ENCODE assay signal across 8 mouse cellular contexts in the genomic region with DNA sequence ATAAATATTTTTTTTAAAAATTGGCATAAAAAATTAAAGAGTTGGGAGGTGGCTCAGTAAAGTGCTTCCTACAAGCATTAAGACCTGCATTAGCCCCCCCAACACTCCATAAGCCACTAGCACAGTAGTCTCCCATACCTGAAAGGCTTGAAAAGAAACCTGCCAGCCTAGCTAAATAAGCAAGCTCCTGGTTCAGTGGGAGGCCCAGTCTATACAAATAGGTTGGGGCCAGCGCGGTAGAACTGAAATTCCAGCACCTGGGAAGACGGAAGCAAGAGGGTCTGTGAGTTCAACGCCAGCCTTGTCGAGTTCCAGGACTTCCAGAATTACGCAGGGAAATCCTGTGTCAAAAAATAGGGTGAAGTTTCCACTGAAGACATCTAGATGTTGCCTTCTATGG. TPM values are rescaled to one million over a fixed set of nuclear protein-coding genes. Genes with fewer than 3 reads are reported as not detected.
DNase-seq lines count a peak whose midpoint lies in the region; ATAC-seq and TF ChIP-seq lines count a peak whose summit lies in the region.
"Had no signal": no experiment of that assay in that cellular context is flagged by ENCODE, and none has a peak within 500 bp of the region (broad histone marks: within the 10 kb centered on the region; RNA-seq: fewer than 3 reads in every experiment).

No protein-coding gene starts in this region.

- peak overlapping the region; percentile 100 for H3K27ac ChIP-seq in kidney, embryonic 15.5 days
- H3K27ac ChIP-seq in embryonic facial prominence, embryonic 12.5 days = no peak overlapping the region
- H3K27ac ChIP-seq in intestine, postnatal 0 days (ENCODE audit: low read depth, low read length) = no peak overlapping the region; the same call in 1 of the 2 replicates
- H3K27ac ChIP-seq in neural tube, embryonic 11.5 days (ENCODE audit: low read depth, low read length) = no peak overlapping the region

- H3K27me3 ChIP-seq in kidney, embryonic 15.5 days = no peaks in the 10 kb centered on the region
- no peaks in the 10 kb centered on the region for H3K27me3 ChIP-seq in embryonic facial prominence, embryonic 12.5 days
- no peaks in the 10 kb centered on the region for H3K27me3 ChIP-seq in intestine, postnatal 0 days (replicated peaks; ENCODE audit: control insufficient read depth, insufficient read depth, low read length)
- H3K27me3 ChIP-seq in neural tube, embryonic 11.5 days (ENCODE audit: control insufficient read depth, insufficient read depth, low read length) = no peaks in the 10 kb centered on the region

- no peaks in the 10 kb centered on the region for H3K9me3 ChIP-seq in kidney, embryonic 15.5 days (replicated peaks)
- no peaks in the 10 kb centered on the region for H3K9me3 ChIP-seq in embryonic facial prominence, embryonic 12.5 days
- H3K9me3 ChIP-seq in intestine, postnatal 0 days (ENCODE audit: control insufficient read depth) = no peaks in the 10 kb centered on the region
- H3K9me3 ChIP-seq in neural tube, embryonic 11.5 days (ENCODE audit: control insufficient read depth, low read length) = no peaks in the 10 kb centered on the region

- no peak for ATAC-seq in kidney, embryonic 15.5 days (replicated peaks; ENCODE audit: low FRiP score)
- ATAC-seq in embryonic facial prominence, embryonic 12.5 days (ENCODE audit: insufficient number of reproducible peaks, insufficient read depth, low FRiP score, low TSS enrichment) = no peak
- no peak for ATAC-seq in intestine, postnatal 0 days
- no peak for ATAC-seq in neural tube, embryonic 11.5 days (ENCODE audit: insufficient read depth, low FRiP score, low TSS enrichment)

- WGBS in kidney, embryonic 15.5 days = 92% methylated on average over 6 of the region's 6 CpGs
- 95% methylated on average over 6 of the region's 6 CpGs for WGBS in embryonic facial prominence, embryonic 12.5 days
- 88% methylated on average over 6 of the region's 6 CpGs for WGBS in intestine, postnatal 0 days
- WGBS in neural tube, embryonic 11.5 days = 96% methylated on average over 6 of the region's 6 CpGs

- no peak overlapping the region for H3K9ac ChIP-seq in kidney, embryonic 15.5 days
- H3K9ac ChIP-seq in embryonic facial prominence, embryonic 12.5 days = no peak overlapping the region
- no peak overlapping the region for H3K9ac ChIP-seq in intestine, postnatal 0 days (ENCODE audit: low read depth, low read length)
- no peak overlapping the region for H3K9ac ChIP-seq in neural tube, embryonic 11.5 days (ENCODE audit: low read length)

- peaks cover 25% of the 10 kb centered on the region for H3K4me1 ChIP-seq in kidney, embryonic 15.5 days
- H3K4me1 ChIP-seq in embryonic facial prominence, embryonic 12.5 days = peaks cover 14% of the 10 kb centered on the region
- 0 out of 2 replicates have a peak, but pooled peaks cover 3% of the 10 kb centered on the region for H3K4me1 ChIP-seq in intestine, postnatal 0 days (replicated peaks; ENCODE audit: control insufficient read depth, insufficient read depth, low read length)
- H3K4me1 ChIP-seq in neural tube, embryonic 11.5 days (ENCODE audit: control insufficient read depth, insufficient read depth, low read length) = peaks cover 8% of the 10 kb centered on the region; the same call in 1 of the 2 replicates

- peak overlapping the region; percentile 67; the same call in 1 of the 2 replicates for H3K4me3 ChIP-seq in kidney, embryonic 15.5 days (replicated peaks)
- no peak overlapping the region; the same call in 1 of the 2 replicates for H3K4me3 ChIP-seq in embryonic facial prominence, embryonic 12.5 days
- no peak overlapping the region for H3K4me3 ChIP-seq in intestine, postnatal 0 days (ENCODE audit: low read depth, low read length)
- H3K4me3 ChIP-seq in neural tube, embryonic 11.5 days (ENCODE audit: low read depth, low read length) = no peak overlapping the region

- no peak for DNase-seq in kidney, postnatal 25 days
- no peak for DNase-seq in neural tube, embryonic 11.5 days (ENCODE audit: low spot score)
- no peak for DNase-seq in natural killer cell, adult 2 months (ENCODE audit: low spot score in 2 of 2)
- no peak for DNase-seq in layer of hippocampus, adult 9-11 months
- DNase-seq: right cerebral cortex, adult 18-20 months had no signal

- TF ChIP-seq CTCF in intestine, postnatal 0 days (IDR thresholded peaks at IDR 0.05; ENCODE audit: low read depth) = no peak

- H3K4me2 ChIP-seq in kidney, embryonic 15.5 days = peak overlapping the region; percentile 75; the same call in 1 of the 2 replicates
- H3K4me2 ChIP-seq in embryonic facial prominence, embryonic 12.5 days (replicated peaks) = peak overlapping the region; percentile 71
- H3K4me2 ChIP-seq in intestine, postnatal 0 days (replicated peaks; ENCODE audit: low read depth) = peak overlapping the region; percentile 72; the same call in 1 of the 2 replicates
- peak overlapping the region; percentile 84; the same call in 1 of the 2 replicates for H3K4me2 ChIP-seq in neural tube, embryonic 11.5 days (ENCODE audit: low read depth)

- H3K36me3 ChIP-seq in kidney, embryonic 15.5 days = no peaks in the 10 kb centered on the region
- H3K36me3 ChIP-seq in embryonic facial prominence, embryonic 12.5 days = no peaks in the 10 kb centered on the region
- no peaks in the 10 kb centered on the region for H3K36me3 ChIP-seq in intestine, postnatal 0 days (ENCODE audit: control insufficient read depth, insufficient read depth)
- no peaks in the 10 kb centered on the region for H3K36me3 ChIP-seq in neural tube, embryonic 11.5 days (ENCODE audit: control insufficient read depth, insufficient read depth, low read length)

RNA-seq across cellular contexts. Expression of a gene that starts 5.0 kb away (rescaled TPM):
- polyA plus RNA-seq in kidney, embryonic 15.5 days (2015; fragmentation: Nextera tagmentation; extraction: Ambion mirVana) = 112 and 115 TPM in 2 replicates
- polyA plus RNA-seq in embryonic facial prominence, embryonic 12.5 days (2016; fragmentation: Nextera tagmentation; extraction: Ambion mirVana) = 106 and 117 TPM in 2 replicates
- 47.7 and 49.8 TPM in 2 replicates for polyA plus RNA-seq in intestine, postnatal 0 days (2015; fragmentation: Nextera tagmentation; extraction: Ambion mirVana)
- polyA plus RNA-seq in neural tube, embryonic 11.5 days (2014; fragmentation: Nextera tagmentation; extraction: Ambion mirVana) = 119 and 126 TPM in 2 replicates

RNA-seq across cellular contexts. Expression of a gene that starts 28.2 kb away (rescaled TPM):
- 0.54 and 1.2 TPM in 2 replicates for polyA plus RNA-seq in kidney, embryonic 15.5 days (2015; fragmentation: Nextera tagmentation; extraction: Ambion mirVana)
- polyA plus RNA-seq in embryonic facial prominence, embryonic 12.5 days (2016; fragmentation: Nextera tagmentation; extraction: Ambion mirVana) = 3.8 and 4.2 TPM in 2 replicates
- 0.77 and 0.95 TPM in 2 replicates for polyA plus RNA-seq in intestine, postnatal 0 days (2015; fragmentation: Nextera tagmentation; extraction: Ambion mirVana)
- 4.6 and 5.2 TPM in 2 replicates for polyA plus RNA-seq in neural tube, embryonic 11.5 days (2014; fragmentation: Nextera tagmentation; extraction: Ambion mirVana)
